Mouse (Mus musculus) G1E (cell line): ENCODE measurements around the gene Ankrd54. TPM values are rescaled to one million over a fixed set of nuclear protein-coding genes. Genes with fewer than 3 reads are reported as not detected.
"Not testable (repeated sequence)": the region's sequence is repeated elsewhere in the genome, so short reads cannot be mapped to it uniquely, and the experiment has no call there.

ENCODE experiments used
- ATAC-seq: 2 replicates; pipeline ENCODE4 v1.8.0; 2016; ENCODE audit warnings: mild to moderate bottlenecking; ENCODE audit not compliant: insufficient number of reproducible peaks, poor library complexity, low FRiP score, severe bottlenecking; ENCODE audit errors: extremely low read depth
- DNase-seq: peaks from one replicate; pipeline ENCODE4 v3.0.0; 2012; ENCODE audit warnings: low spot score
- H3K27me3 ChIP-seq: 2 replicates; pipeline ENCODE4 v1.6.1; 2012; ENCODE audit warnings: mild to moderate bottlenecking, low read length, inconsistent platforms; ENCODE audit not compliant: insufficient read depth
- H3K36me3 ChIP-seq: replicated peaks from 2 replicates; pipeline ENCODE3; 2012; ENCODE audit warnings: mild to moderate bottlenecking, inconsistent platforms
- H3K4me1 ChIP-seq: 2 replicates; pipeline ENCODE4 v1.6.1; 2012; ENCODE audit warnings: low read depth, low read length, inconsistent platforms, mixed read lengths; ENCODE audit not compliant: insufficient read depth
- H3K4me3 ChIP-seq: 2 replicates; pipeline ENCODE4 v1.5.1; 2012; ENCODE audit warnings: low read depth, mild to moderate bottlenecking, inconsistent platforms, low read length, moderate library complexity, mixed read lengths
- H3K9me3 ChIP-seq: replicated peaks from 2 replicates; pipeline ENCODE4 v1.6.1; 2012; ENCODE audit warnings: inconsistent platforms
- CTCF ChIP-seq: IDR thresholded peaks from 2 replicates; pipeline ENCODE4 v1.5.1; 2012; ENCODE audit warnings: low read depth, low read length, inconsistent platforms, mixed read lengths
- GATA1 ChIP-seq: IDR thresholded peaks from 2 replicates; pipeline ENCODE4 v1.6.1; 2012; ENCODE audit warnings: borderline replicate concordance, low read length, inconsistent platforms, mixed read lengths
- GATA2 ChIP-seq: IDR thresholded peaks from 2 replicates; pipeline ENCODE4 v1.6.1; 2012; ENCODE audit warnings: low read depth, low read length, inconsistent platforms, borderline replicate concordance
- POLR2AphosphoS5 ChIP-seq: IDR thresholded peaks from 2 replicates; pipeline ENCODE4 v1.6.1; 2012; ENCODE audit warnings: low read depth, low read length, inconsistent platforms; ENCODE audit not compliant: insufficient replicate concordance
- TAL1 ChIP-seq: conservative IDR thresholded peaks from 2 replicates; pipeline ENCODE4 v1.6.1; 2012; ENCODE audit warnings: low read depth, low read length, inconsistent platforms, mixed read lengths
- polyA plus RNA-seq: library from polyadenylated mRNA; stranded (reverse); fragments of >175 nt; gene quantifications from 2 replicates; pipeline ENCODE4 v1.2.3, GENCODE M21; 2012
- total RNA-seq, 2 experiments: library from RNA; stranded (forward) in 1 of 2; stranded (reverse) in 1 of 2; fragments of 200-1000 nt in 1 of 2; fragments of >200 nt in 1 of 2; fragmentation: Nextera tagmentation in 1 of 2; gene quantifications; 2 replicates each; pipeline ENCODE4 v1.2.3; 2014 to 2017

Gene Ankrd54
- total and polyA plus RNA-seq, 3 experiments = 15.7 to 51.9 (median 15.8) TPM

DNA sequence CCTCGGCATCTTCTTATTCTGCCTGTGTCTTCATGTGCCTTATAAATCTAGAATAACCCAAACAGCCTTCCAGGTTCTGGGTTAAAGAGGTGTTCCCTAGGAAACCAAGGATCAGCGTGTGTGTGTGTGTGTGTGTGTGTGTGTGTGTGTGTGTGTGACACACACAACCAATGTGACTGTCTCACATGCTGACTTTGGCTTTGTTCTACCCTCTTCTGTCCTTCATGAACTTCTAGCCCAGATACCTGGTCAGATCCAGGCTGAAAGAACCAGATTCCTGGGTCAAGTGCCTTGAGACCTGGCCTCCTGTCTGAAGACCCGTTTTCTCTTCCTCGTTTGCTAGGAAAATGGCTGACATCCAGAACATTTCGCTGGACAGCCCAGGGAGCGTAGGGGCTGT lies 21.1 kb downstream of the Ankrd54 start, which contains the start of gene Galr3:
Gene Galr3, plus strand, starts transcription at position 301 of the 400 bp plus-strand sequence.
- no peak for DNase-seq
- Histone ChIP-seq H3K36me3 (no peaks in the 10 kb centered on the region), H3K4me3 (no peak within 1 kb of the TSS), H3K27me3 (peaks cover 46% of the 10 kb centered on the region), H3K4me1 (peaks cover 19% of the 10 kb centered on the region), H3K9me3 (peaks cover 8% of the 10 kb centered on the region)
- TF ChIP-seq GATA2 (no peak), TAL1 (no peak), GATA1 (no peak), CTCF (no peak), POLR2AphosphoS5 (no peak)
- ATAC-seq = no peak

DNA sequence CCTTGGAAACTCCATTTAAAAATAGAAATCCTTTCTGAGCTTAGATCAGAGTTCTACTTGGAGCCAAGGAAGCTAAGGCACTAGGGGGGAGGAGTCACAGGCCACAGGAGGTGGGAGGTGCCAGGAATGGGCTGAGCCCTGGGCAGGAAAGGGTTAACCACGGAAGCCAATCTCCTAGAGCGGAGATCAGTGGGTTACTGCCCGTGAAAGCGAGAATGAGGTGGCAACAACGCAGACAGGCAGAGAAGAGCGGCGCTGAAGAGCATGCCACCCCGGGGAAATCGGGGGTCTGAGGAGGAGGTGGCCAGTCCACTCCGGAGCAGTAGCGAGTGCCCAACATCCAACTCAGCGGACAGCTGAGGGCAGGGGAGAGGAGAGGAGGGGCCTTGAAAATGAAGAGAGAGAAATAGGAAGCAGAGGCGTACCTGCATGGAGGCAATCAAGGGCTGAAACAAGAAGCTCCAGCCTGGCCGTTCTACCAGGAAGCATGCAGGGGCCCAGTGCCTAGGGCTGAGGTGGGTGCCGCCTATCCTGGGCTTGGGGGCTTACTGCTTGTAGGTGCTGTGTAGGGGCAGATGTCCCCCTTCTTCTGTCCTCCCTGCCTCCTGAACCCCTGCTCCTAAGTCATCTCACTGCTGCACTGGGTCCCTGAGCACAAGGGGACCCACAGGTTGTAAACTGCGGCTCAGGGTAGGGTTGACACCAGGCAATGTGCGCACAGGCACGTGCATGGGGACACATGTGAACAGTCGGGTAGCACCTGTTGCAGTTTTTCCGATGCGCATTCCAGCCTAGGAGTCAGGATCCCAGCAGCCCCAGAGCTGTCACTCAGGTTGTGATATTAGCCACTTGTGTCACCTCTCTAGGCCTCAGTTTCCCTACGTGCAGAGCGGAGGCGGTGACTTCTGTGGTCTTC lies 21.9 kb downstream of the Ankrd54 start:
- Histone ChIP-seq H3K4me1 (peaks cover 19% of the 10 kb centered on the region), H3K36me3 (no peaks in the 10 kb centered on the region), H3K9me3 (peaks cover 8% of the 10 kb centered on the region), H3K27me3 (peaks cover 51% of the 10 kb centered on the region), H3K4me3 (no peak overlapping the region)
- no peak for TF ChIP-seq TAL1
- TF ChIP-seq GATA2 = no peak
- TF ChIP-seq GATA1 = no peak
- no peak for TF ChIP-seq POLR2AphosphoS5
- no peak for TF ChIP-seq CTCF
- DNase-seq (no peak), ATAC-seq (no peak)

DNA sequence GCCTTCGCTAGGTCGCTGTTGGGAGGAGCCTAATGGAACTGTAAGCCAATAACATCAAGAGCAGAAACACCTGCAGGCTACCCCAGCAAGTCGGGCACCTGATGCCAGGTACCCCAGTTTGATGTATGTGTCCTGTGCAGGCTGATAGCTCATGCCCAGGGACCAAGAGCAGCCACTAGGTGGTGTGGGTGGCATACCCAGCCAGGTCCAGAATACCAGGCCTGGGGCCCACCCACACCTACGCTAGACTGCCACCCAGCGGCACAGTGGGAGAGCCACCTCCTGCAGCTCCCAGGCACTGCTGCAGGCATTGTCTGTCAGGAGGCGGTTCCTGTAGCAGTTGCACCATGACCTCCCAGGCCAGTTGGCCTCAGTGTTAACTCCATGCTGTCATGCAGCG lies 23.8 kb downstream of the Ankrd54 start:
- DNase-seq (peak; percentile 91), ATAC-seq (peak; percentile 66)
- H3K4me1 ChIP-seq = peaks cover 19% of the 10 kb centered on the region
- no peaks in the 10 kb centered on the region for H3K36me3 ChIP-seq
- H3K9me3 ChIP-seq = peaks cover 8% of the 10 kb centered on the region
- peaks cover 61% of the 10 kb centered on the region for H3K27me3 ChIP-seq
- TF ChIP-seq TAL1 (no peak), CTCF (peak; percentile 74), POLR2AphosphoS5 (no peak), GATA2 (no peak)
- no peak overlapping the region for H3K4me3 ChIP-seq

DNA sequence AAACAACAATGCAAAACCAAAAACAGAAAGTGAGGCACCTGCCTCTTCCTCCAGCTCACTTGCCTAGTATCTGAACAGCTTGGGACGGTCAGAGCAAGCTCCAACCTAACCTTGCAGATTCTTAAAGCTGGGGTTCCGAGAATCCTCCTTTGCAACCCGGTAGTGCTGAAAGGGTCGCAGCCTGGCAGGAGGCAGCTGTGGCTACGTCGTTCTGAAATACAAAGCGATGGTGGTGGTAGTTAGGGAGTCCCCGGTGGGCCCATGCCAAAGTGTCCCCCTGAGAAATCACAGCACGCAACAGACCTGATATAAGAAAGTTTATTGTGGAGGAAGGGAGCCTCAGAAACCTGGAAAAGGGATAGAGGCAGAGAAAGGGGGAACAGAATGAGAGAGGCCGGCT lies 24.4 kb downstream of the Ankrd54 start:
- peaks cover 8% of the 10 kb centered on the region for H3K9me3 ChIP-seq
- ATAC-seq = no peak
- no peak for DNase-seq
- no peak overlapping the region for H3K4me3 ChIP-seq
- peaks cover 19% of the 10 kb centered on the region for H3K4me1 ChIP-seq
- H3K36me3 ChIP-seq = no peaks in the 10 kb centered on the region
- peaks cover 63% of the 10 kb centered on the region for H3K27me3 ChIP-seq
- no peak for TF ChIP-seq GATA1
- no peak for TF ChIP-seq POLR2AphosphoS5
- no peak for TF ChIP-seq CTCF
- no peak for TF ChIP-seq GATA2
- no peak for TF ChIP-seq TAL1

DNA sequence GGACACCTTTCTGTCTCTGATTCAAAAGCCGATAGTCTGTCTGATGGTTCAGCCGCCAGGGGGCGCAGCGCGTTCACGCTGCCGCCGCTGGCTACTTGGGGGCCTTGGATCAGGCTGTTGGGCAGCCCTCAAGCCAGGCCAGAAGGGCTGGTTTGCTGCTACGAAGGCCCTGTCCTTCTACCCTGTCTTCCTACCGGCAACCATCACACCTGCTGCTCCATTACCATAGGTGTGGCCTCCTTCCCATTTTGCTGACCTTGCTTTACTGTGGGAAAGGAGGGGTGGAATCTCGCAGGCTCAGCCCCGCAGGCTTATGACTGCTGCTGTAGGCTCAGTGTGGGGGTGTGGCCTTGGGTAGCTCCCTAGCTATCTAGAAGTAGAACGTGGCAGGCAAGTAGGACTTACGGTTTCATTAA lies 24.8 kb downstream of the Ankrd54 start:
- H3K36me3 ChIP-seq = no peaks in the 10 kb centered on the region
- peaks cover 61% of the 10 kb centered on the region for H3K27me3 ChIP-seq
- peak; percentile 73 for DNase-seq
- TF ChIP-seq TAL1 (no peak), CTCF (peak; percentile 77), GATA1 (no peak), GATA2 (no peak), POLR2AphosphoS5 (no peak)
- H3K4me1 ChIP-seq = peaks cover 19% of the 10 kb centered on the region
- peaks cover 4% of the 10 kb centered on the region for H3K9me3 ChIP-seq
- H3K4me3 ChIP-seq = peak overlapping the region; percentile 44; the same call in 1 of the 2 replicates
- ATAC-seq = no peak

DNA sequence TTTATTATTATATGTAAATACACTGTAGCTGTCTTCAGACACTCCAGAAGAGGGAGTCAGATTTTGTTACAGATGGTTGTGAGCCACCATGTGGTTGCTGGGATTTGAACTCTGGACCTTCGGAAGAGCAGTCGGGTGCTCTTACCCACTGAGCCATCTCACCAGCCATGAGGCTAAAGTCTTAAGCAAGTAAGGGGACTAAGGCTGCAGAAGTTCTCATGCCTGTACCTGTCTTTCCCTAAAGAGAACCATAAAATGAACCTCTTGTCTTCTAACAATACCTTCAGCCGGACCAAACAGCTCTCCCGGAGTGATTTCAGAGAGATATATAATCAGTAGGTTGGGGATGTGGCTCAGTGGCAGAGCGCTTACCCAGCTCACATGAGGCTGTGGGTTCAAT lies 30.8 kb downstream of the Ankrd54 start:
- H3K9me3 ChIP-seq, H3K4me1 ChIP-seq, ATAC-seq, H3K4me3 ChIP-seq, DNase-seq, H3K36me3 ChIP-seq: not testable (repeated sequence)
- peaks cover 75% of the 10 kb centered on the region for H3K27me3 ChIP-seq
